Mouse (Mus musculus): ENCODE data around the gene Brf1.
A peak's percentile ranks its signal among the peaks of the same experiment; 100 is the strongest.

Gene Brf1

DNA sequence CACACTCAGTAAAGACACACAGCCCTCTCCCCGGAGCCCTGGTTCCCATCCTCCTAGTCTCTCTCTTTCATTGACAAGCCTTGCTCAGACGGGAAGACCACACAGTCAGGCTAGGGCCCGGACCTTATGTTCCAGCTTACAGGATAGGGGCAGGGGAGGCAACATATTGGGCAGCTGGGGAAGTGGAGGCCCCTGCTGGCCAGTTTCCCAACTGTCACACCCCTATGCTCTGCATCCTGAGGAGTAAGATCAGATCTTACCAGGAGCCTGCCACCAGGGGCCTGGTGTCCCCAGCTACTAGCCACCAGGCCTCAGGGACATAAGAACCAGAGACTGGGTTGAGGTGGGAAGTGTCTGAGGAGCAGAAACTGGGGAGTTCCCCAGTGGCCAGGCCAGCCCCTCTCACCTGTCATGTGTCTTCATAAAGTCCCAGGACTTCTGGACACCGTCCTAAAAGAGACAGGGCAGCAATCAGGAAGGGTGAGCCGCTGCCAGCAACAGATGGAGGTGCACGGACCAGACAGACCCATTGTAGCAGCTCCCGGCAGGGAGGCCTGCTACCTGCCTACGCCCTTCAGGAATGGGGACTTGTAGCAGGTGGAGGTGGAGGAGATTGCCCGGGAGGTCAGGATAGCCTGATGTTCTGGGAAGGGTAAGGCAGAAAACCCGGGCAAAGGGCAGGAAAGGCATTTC lies 61.5 kb downstream of the Brf1 start:
- no peak for DNase-seq

DNA sequence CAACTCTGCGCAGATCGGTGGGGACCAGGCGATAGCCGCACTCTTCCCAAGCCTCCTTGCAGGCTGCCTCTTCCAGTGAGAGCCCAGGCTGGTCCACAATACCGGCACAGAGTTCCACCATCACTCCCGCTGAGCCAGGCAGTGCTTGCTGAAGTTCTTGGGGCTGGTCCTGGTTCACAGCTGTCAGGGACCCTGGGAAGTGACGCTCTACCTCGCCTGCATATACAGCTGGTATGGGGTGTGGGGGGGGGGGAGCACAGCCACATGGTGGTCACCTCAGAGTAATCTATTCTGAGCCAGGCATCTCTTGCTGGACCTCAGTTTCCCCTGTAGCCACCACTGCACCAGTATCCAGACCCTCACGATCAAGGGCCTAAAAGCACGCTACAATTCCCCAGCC lies 62.1 kb downstream of the Brf1 start:
- DNase-seq = no peak

DNA sequence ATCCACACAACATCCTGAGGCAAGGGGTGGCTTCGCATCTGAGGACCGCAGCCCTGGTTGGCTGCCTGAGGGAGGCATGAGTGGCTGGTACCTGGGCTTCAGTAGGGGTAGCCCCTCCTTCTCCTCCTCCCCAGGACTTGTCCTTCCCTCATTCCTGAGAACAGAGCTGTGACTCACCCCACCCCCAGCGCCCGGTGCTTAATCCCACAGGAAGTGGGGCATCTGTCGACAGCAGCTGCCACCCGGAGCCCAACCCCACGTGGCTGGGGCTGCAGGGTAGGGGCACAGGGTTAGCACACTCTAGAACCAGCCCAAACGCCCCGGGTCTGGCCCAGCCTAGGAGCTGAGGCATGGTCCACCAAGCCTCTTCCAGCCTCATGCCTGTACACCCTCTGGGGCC lies 62.6 kb downstream of the Brf1 start:
- no peak for DNase-seq

DNA sequence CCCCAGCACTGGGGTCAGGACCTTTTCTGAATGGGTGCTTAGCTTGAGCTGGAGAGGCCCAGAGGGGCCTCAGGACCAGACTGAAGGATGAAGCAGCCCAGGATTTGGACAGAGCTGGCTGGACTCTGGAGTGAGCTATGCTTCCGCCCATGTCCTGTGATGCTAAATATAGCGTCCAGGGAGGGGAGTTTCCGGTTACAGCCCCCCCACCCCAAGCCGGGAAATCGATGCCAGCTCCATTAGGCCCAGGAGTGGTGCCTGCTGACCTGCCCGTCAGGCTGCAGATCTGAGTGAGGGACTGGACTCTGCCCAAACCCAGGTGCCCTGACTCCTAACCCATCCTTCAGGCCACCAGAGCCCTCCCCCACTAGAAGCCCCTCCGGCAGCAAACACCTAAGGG lies 67.9 kb downstream of the Brf1 start:
- DNase-seq = no peak

- peak; percentile 48 for DNase-seq
Measured at GRCm38 (mm10) chr12:112929562-112930352, 70.7 kb downstream of the Brf1 start, which contains the start of gene Jag2. Gene Jag2, minus strand, starts transcription at chr12:112929776.

- DNase-seq = no peak
Measured at GRCm38 (mm10) chr12:112928401-112929241, 71.9 kb downstream of the Brf1 start.

DNA sequence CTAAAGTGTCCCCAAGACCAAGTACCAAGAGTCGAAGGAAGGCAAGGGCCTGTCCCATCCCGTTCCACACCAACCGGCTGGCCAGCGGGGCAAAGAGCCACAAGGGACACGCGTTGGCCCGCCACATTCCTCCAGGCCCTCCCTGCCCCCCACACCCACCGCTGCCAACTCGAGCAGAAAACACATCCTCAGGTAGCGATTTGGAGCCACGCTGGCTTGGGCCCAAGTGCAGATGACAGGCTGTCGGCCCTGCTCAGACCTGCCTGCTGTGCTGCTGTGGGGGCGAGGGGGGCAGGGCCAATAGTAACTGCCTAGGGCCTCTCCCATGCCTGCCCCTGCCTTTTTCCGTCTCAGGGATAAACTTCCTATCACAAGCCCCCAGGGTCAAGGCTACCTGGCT lies 73.2 kb downstream of the Brf1 start:
- no peak for DNase-seq

DNA sequence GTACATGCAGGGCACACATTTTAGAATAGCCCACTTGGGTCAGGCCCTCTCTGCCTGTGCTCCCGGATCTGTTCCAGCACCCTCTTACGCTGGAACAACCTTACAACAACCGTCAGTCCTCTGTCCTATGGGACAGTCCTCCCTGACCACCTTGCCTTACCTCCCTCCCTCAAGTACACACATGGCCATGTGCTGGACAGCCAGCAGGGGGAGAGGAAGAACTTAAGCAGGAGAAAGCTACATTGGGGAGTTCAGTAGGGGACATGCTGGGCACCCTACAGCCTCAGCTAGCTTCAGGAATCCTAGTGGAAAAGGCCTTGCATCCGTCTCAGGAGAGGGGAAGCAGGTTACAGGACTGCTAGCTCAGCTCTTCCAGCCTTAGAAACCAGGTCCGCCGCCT lies 74.6 kb downstream of the Brf1 start:
- DNase-seq = no peak

GRCm38 (mm10) chr12:112922541-112922940 lies 78.0 kb downstream of the Brf1 start:
- no peak for DNase-seq

DNA sequence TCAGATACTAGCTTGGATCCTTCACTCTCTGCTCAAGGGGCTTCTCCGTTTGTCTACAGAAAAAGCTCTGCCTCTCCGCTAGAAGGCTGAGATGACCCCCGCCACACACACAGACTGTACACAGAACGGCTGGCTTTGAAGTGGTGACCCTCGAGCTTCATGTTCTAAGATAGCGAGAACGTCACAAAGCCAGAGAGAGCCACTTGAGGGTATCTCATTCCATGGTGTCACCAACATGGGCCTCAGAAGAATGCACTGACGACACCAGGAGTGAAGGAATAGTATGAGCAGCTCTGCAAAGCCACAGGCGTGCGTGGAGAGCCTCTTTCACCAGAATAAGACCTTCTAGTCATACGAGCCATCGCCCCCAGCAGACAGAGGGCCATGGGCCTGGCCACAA lies 79.0 kb downstream of the Brf1 start:
- DNase-seq = no peak

DNA sequence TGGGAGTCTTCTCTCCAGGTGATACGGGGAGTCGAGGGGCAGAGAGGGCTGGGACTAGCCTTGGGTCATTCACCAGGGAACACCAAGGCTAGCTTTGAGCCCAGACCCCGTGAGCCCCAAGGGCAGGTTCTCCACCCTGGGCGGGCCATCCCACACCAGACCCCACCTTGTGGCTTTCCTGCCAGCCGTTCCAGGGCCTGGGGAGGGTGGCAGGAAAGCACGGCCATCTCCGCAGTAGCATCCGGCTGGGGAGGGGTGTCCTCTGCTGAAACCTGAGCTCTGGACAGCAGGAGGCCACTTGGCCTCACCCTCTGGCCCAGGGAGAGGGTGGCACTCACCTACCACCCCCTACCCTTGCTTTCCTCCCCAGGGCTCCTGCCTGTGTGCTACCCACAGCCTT lies 82.6 kb downstream of the Brf1 start:
- DNase-seq = no peak

- no peak for DNase-seq
Measured at GRCm38 (mm10) chr12:112917486-112917885, 83.0 kb downstream of the Brf1 start.

GRCm38 (mm10) chr12:112916698-112917400 lies 83.7 kb downstream of the Brf1 start:
- DNase-seq = no peak

DNA sequence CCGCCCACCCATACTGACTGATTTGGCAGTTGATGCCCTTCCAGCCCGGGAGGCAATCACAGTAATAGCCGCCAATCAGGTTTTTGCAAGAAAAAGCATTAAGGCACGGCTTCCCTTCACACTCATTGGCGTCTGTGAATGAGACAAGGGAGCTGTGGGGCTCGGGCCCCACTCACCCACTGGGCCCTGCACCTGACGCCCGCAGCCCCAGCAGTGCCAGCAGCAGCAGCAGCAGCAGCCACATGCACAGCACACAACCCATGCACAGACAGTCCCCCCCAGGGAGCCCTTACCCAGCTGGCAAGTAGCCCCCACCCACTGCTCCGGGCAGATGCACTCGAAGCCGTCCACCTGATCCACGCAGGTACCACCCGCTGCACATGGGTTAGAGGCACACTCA lies 84.9 kb downstream of the Brf1 start:
- no peak for DNase-seq

DNA sequence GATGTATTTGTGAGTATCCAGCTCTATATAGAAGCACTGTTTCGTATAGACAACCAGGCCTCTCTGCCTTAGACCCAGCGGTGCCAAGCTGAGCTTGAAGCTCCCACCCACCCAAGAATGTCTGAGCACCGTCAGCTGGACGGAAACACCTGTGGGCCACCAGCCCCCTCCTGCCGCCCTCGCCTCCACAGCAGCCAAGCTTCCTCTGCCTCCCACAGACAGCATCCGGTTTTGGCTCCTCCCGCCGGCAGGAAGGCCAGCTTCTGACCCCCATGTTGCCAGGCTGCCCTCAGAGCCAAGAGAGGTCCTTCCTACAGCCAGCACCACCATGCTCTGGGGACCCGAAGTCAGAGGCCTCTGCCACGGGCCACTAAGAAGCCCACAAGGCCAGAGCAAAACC lies 86.0 kb downstream of the Brf1 start:
- no peak for DNase-seq

DNA sequence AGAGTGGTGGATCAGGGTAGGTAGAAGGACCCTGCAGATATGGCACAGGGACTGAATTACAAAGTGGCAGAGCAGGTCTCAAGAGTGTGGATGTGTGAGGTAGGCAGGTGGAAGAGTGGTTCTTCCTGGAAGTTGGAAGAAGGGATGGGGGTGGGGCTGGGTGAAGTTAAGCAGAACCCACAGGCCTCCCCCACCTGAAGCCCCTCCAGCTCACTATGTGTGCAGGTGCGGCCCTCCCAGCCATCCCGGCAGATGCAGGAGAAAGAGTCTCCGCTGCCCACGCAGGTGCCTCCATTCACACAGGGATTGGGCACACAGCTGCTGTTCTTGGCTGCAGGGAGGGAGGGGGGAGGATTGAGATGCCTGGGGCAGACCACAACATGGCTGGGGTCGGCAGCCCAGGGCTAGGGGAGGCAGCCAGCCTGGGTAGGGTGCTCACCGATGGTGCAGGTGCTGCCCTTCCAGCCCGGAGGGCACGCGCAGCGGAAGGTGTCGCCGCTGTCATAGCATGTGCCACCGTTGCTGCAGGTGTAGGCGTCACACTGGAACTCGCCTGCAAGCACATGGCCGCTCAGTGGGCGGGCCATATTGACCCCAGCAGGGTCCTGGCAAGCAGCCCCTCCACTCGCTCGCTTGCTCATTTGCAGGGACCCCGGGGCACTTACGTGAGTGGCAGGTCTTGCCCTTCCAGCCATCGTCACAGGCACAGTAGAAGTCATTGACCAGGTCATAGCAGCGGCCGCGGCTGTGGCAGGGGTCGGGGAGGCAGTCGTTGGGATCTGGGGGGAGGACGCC lies 87.4 kb downstream of the Brf1 start:
- DNase-seq = no peak

DNA sequence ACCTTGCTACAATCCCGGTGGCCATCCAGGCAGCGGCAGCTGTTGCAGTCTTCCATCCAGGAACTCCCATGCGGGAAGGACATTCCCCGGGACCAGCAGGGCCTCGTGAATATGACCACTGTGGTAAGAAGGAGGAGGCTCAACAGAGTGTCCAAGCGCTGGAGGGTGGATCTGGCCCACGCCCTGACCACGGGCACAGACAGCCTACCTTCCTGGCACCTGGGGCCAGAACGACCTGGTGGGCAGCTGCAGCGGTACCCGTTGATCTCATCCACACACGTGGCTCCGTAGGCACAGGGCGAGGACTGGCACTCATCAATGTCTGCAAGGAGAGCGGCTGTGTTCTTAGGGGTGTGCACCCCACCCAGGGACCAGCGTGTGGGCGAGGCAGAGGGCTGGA lies 88.8 kb downstream of the Brf1 start:
- DNase-seq = no peak

All from liver (tissue).